Mouse (Mus musculus) adrenal gland, postnatal 36 days (tissue): ENCODE results near the gene Hdac4. TPM values are rescaled to one million over a fixed set of nuclear protein-coding genes. Genes with fewer than 3 reads are reported as not detected.

Source experiments
- DNase-seq, 2 experiments: peaks; one replicate each; pipeline ENCODE4 v3.0.0; 2021; ENCODE audit warnings: mixed read lengths in 1 of 2
- total RNA-seq, 2 experiments: library from RNA; stranded (reverse); gene quantifications; 2 replicates each; pipeline ENCODE4 v1.2.3; 2021

Gene Hdac4
- total RNA-seq, 2 experiments from 2014 or later = 76.9 to 97.4 TPM

- DNase-seq = peak; percentile 42 to 48
Measured at GRCm38 (mm10) chr1:92028158-92028557, 167.3 kb downstream of the Hdac4 start.

GRCm38 (mm10) chr1:92026351-92026750 lies 169.1 kb downstream of the Hdac4 start:
- no peak for DNase-seq

- DNase-seq = no peak
Measured at GRCm38 (mm10) chr1:92023906-92024305, 171.6 kb downstream of the Hdac4 start.

- DNase-seq = no peak
Measured at GRCm38 (mm10) chr1:92022009-92022408, 173.5 kb downstream of the Hdac4 start.

- no peak for DNase-seq
Measured at GRCm38 (mm10) chr1:92015938-92016672, 179.4 kb downstream of the Hdac4 start.

GRCm38 (mm10) chr1:92015252-92015651 lies 180.2 kb downstream of the Hdac4 start:
- no peak for DNase-seq

GRCm38 (mm10) chr1:92014496-92014895 lies 181.0 kb downstream of the Hdac4 start:
- no peak for DNase-seq

- no peak for DNase-seq
Measured at GRCm38 (mm10) chr1:92006666-92007065, 188.8 kb downstream of the Hdac4 start.

GRCm38 (mm10) chr1:92005617-92005940 lies 189.9 kb downstream of the Hdac4 start:
- no peak for DNase-seq

GRCm38 (mm10) chr1:92004906-92005616 lies 190.4 kb downstream of the Hdac4 start:
- no peak for DNase-seq

GRCm38 (mm10) chr1:92004122-92004521 lies 191.4 kb downstream of the Hdac4 start:
- no peak for DNase-seq

GRCm38 (mm10) chr1:92000226-92000625 lies 195.3 kb downstream of the Hdac4 start:
- DNase-seq = no peak

- no peak for DNase-seq
Measured at GRCm38 (mm10) chr1:91993658-91994165, 201.8 kb downstream of the Hdac4 start.

GRCm38 (mm10) chr1:91992652-91993051 lies 202.8 kb downstream of the Hdac4 start:
- DNase-seq = no peak

- no peak for DNase-seq
Measured at GRCm38 (mm10) chr1:91991597-91991996, 203.9 kb downstream of the Hdac4 start.

- DNase-seq = no peak
Measured at GRCm38 (mm10) chr1:91990852-91991251, 204.6 kb downstream of the Hdac4 start.

- no peak for DNase-seq
Measured at GRCm38 (mm10) chr1:91988866-91989265, 206.6 kb downstream of the Hdac4 start.

- no peak for DNase-seq
Measured at GRCm38 (mm10) chr1:91987431-91987830, 208.1 kb downstream of the Hdac4 start.

GRCm38 (mm10) chr1:91985783-91986182 lies 209.7 kb downstream of the Hdac4 start:
- DNase-seq = no peak

GRCm38 (mm10) chr1:91984507-91984906 lies 211.0 kb downstream of the Hdac4 start:
- DNase-seq = no peak

GRCm38 (mm10) chr1:91981381-91981780 lies 214.1 kb downstream of the Hdac4 start:
- no peak for DNase-seq

GRCm38 (mm10) chr1:91978443-91978842 lies 217.1 kb downstream of the Hdac4 start:
- DNase-seq = peak in 1 of 2 experiments; percentile 28

GRCm38 (mm10) chr1:91968710-91969379 lies 226.7 kb downstream of the Hdac4 start:
- DNase-seq = peak; percentile 67 to 71
